Mouse (Mus musculus) limb, embryonic 14.5 days (tissue): ENCODE results near the gene Oprm1. TPM values are rescaled to one million over a fixed set of nuclear protein-coding genes. Genes with fewer than 3 reads are reported as not detected.

ENCODE experiments used
- ATAC-seq: fragments of 200-750 bp; cut with Nextera tagmentation; 2 replicates; pipeline ENCODE4 v1.8.0; 2017; ENCODE audit warnings: low read depth, moderate number of reproducible peaks, moderate TSS enrichment; ENCODE audit not compliant: low FRiP score
- DNase-seq: peaks from one replicate; pipeline ENCODE4 v3.0.0-alpha.2; 2015; ENCODE audit warnings: low spot score
- H3K27ac ChIP-seq: fragments of 300-500 bp; sonication (generic); replicated peaks from 2 replicates; pipeline ENCODE4 v1.5.1; 2014; ENCODE audit warnings: low read depth, mild to moderate bottlenecking, low read length, moderate library complexity, mixed read lengths
- H3K27me3 ChIP-seq: fragments of 300-500 bp; sonication (generic); 2 replicates; pipeline ENCODE4 v1.6.1; 2014; ENCODE audit warnings: low read length, mixed read lengths; ENCODE audit not compliant: control insufficient read depth, insufficient read depth
- H3K36me3 ChIP-seq: fragments of 300-500 bp; sonication (generic); 2 replicates; pipeline ENCODE4 v1.6.1; 2014; ENCODE audit warnings: mild to moderate bottlenecking, low read length, moderate library complexity, mixed read lengths; ENCODE audit not compliant: control insufficient read depth, insufficient read depth
- H3K4me1 ChIP-seq: fragments of 300-500 bp; sonication (generic); 2 replicates; pipeline ENCODE4 v1.6.1; 2014; ENCODE audit warnings: antibody characterized with exemption, low read length, mixed read lengths; ENCODE audit not compliant: control insufficient read depth, insufficient read depth
- H3K4me2 ChIP-seq: fragments of 300-500 bp; sonication (generic); replicated peaks from 2 replicates; pipeline ENCODE4 v1.6.1; 2014; ENCODE audit warnings: low read depth, mild to moderate bottlenecking, low read length, moderate library complexity; ENCODE audit not compliant: severe bottlenecking
- H3K4me3 ChIP-seq: fragments of 300-500 bp; sonication (generic); replicated peaks from 2 replicates; pipeline ENCODE4 v1.5.1; 2014; ENCODE audit warnings: low read length
- H3K9ac ChIP-seq: fragments of 300-500 bp; sonication (generic); 2 replicates; pipeline ENCODE4 v1.6.1; 2014; ENCODE audit warnings: mild to moderate bottlenecking, low read depth, low read length, moderate library complexity; ENCODE audit not compliant: severe bottlenecking
- H3K9me3 ChIP-seq: fragments of 300-500 bp; sonication (generic); 2 replicates; pipeline ENCODE4 v1.6.1; 2016; ENCODE audit warnings: low read length; ENCODE audit not compliant: control insufficient read depth
- POLR2A ChIP-seq: fragments of 200-500 bp; IDR thresholded peaks from 2 replicates; pipeline ENCODE4 v1.8.0; 2012; ENCODE audit warnings: inconsistent platforms, mild to moderate bottlenecking, moderate library complexity, borderline replicate concordance; ENCODE audit not compliant: insufficient read depth, insufficient read length; ENCODE audit errors: extremely low read depth
- WGBS: fragments of 180-500 bp; shearing (Covaris S2); extraction: QIAGEN DNeasy Blood & Tissue Kit; methylation state at CpG from one replicate; pipeline ENCODE4 v1.1.7; 2014; 5-methylcytosine and 5-hydroxymethylcytosine counted together
- polyA plus RNA-seq, 2 experiments: library from polyadenylated mRNA; depleted of rRNA in 1 of 2; stranded (reverse) in 1 of 2; unstranded in 1 of 2; fragments of >200 nt; fragmentation: Nextera tagmentation in 1 of 2; extraction: Ambion mirVana in 1 of 2; gene quantifications; 2 replicates each; pipeline versions ENCODE4 v1.2.1 to v1.2.3; 2012 to 2014

Oprm1 gene
- polyA plus RNA-seq, 2 experiments: not detected

- no peak for TF ChIP-seq POLR2A
- Histone ChIP-seq H3K9me3 (no peaks in the 10 kb centered on the region), H3K9ac (no peak overlapping the region), H3K4me2 (no peak overlapping the region), H3K4me1 (peaks cover 4% of the 10 kb centered on the region; the same call in 1 of the 2 replicates), H3K4me3 (no peak overlapping the region), H3K27ac (no peak overlapping the region), H3K27me3 (no peaks in the 10 kb centered on the region), H3K36me3 (no peaks in the 10 kb centered on the region)
- ATAC-seq: no peak
- no peak for DNase-seq
- WGBS: 61% methylated on average over 2 of the region's 2 CpGs
These were observed 219.5 kb downstream of the Oprm1 start for GRCm38 (mm10) chr10:6977843-6978242.

GRCm38 (mm10) chr10:6978733-6979132 is 220.4 kb downstream of the Oprm1 start:
- no peak for TF ChIP-seq POLR2A
- Histone ChIP-seq H3K27me3 (no peaks in the 10 kb centered on the region), H3K36me3 (no peaks in the 10 kb centered on the region), H3K9ac (no peak overlapping the region), H3K4me2 (no peak overlapping the region), H3K9me3 (no peaks in the 10 kb centered on the region), H3K27ac (no peak overlapping the region), H3K4me3 (no peak overlapping the region), H3K4me1 (peaks cover 4% of the 10 kb centered on the region; the same call in 1 of the 2 replicates)
- no peak for ATAC-seq
- WGBS: 95% methylated on average over 1 of the region's 1 CpGs
- DNase-seq: no peak

- no peaks in the 10 kb centered on the region for H3K36me3 ChIP-seq
- no peak overlapping the region for H3K4me2 ChIP-seq
- H3K9me3 ChIP-seq: no peaks in the 10 kb centered on the region
- no peaks in the 10 kb centered on the region for H3K27me3 ChIP-seq
- H3K27ac ChIP-seq: no peak overlapping the region
- no peak overlapping the region for H3K9ac ChIP-seq
- H3K4me1 ChIP-seq: peaks cover 4% of the 10 kb centered on the region; the same call in 1 of the 2 replicates
- 35% methylated on average over 7 of the region's 7 CpGs for WGBS
- no peak overlapping the region for H3K4me3 ChIP-seq
- DNase-seq (no peak), ATAC-seq (no peak)
- TF ChIP-seq POLR2A: no peak
These were observed 220.9 kb downstream of the Oprm1 start for GRCm38 (mm10) chr10:6979216-6979615.

- peak overlapping the region; percentile 50; the same call in 1 of the 2 replicates for H3K9ac ChIP-seq
- H3K4me1 ChIP-seq: peaks cover 4% of the 10 kb centered on the region; the same call in 1 of the 2 replicates
- no peaks in the 10 kb centered on the region for H3K9me3 ChIP-seq
- H3K27me3 ChIP-seq: no peaks in the 10 kb centered on the region
- no peak for TF ChIP-seq POLR2A
- H3K36me3 ChIP-seq: no peaks in the 10 kb centered on the region
- H3K4me3 ChIP-seq: peak overlapping the region; percentile 18
- peak overlapping the region; percentile 37 for H3K4me2 ChIP-seq
- 34% methylated on average over 8 of the region's 8 CpGs for WGBS
- ATAC-seq (no peak), DNase-seq (no peak)
- no peak overlapping the region for H3K27ac ChIP-seq
These were observed 221.5 kb downstream of the Oprm1 start for GRCm38 (mm10) chr10:6979789-6980188.

- no peak for DNase-seq
- H3K4me3 ChIP-seq: peak overlapping the region; percentile 18
- no peak overlapping the region for H3K27ac ChIP-seq
- H3K9ac ChIP-seq: peak overlapping the region; percentile 50; the same call in 1 of the 2 replicates
- H3K4me2 ChIP-seq: peak overlapping the region; percentile 37
- H3K36me3 ChIP-seq: no peaks in the 10 kb centered on the region
- no peaks in the 10 kb centered on the region for H3K9me3 ChIP-seq
- WGBS: 10% methylated on average over 6 of the region's 6 CpGs
- ATAC-seq: no peak
- peaks cover 4% of the 10 kb centered on the region; the same call in 1 of the 2 replicates for H3K4me1 ChIP-seq
- TF ChIP-seq POLR2A: no peak
- no peaks in the 10 kb centered on the region for H3K27me3 ChIP-seq
These were observed 221.9 kb downstream of the Oprm1 start for GRCm38 (mm10) chr10:6980236-6980635.
